Mouse (Mus musculus): ENCODE measurements around the gene Hist1h2af. TPM values are rescaled to one million over a fixed set of nuclear protein-coding genes. Genes with fewer than 3 reads are reported as not detected.
"Not testable (repeated sequence)": the region's sequence is repeated elsewhere in the genome, so short reads cannot be mapped to it uniquely, and the experiment has no call there.

The Hist1h2af gene
- polyA plus RNA-seq, 1 experiment: 76.9 TPM

DNA sequence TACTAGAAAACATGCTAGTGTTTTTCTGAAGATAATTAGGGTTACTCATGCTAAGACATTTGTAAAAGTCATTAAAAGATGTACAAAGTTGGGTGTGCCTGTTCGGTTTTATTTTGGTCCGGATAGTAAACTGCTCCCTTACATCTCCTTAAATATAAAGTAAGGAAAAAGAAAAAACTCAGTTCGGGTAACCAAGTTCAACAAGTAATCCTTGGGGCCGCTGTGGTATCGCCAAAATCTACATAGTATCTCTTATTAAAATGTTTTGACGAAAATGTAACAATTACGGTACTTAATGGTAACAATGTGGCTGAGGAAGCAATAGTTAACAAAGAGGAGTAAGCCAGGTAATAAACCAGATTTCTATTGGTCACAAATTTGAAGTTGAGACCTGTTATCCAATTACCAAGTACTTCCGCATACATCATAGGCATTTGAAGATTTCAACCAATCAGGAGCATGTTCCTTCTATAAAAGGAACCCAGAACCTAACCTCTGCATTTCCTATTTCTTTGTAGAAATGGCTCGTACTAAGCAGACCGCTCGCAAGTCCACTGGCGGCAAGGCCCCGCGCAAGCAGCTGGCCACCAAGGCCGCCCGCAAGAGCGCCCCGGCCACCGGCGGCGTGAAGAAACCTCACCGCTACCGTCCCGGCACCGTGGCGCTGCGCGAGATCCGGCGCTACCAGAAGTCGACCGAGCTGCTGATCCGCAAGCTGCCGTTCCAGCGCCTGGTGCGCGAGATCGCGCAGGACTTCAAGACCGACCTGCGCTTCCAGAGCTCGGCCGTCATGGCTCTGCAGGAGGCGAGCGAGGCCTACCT is 10.5 kb downstream of the Hist1h2af start, which contains the start of gene Hist1h3f:
Hist1h3f (plus strand) TSS at position 88 of the 822 bp plus-strand sequence.
- H3K4me3 ChIP-seq (ENCODE audit: insufficient read depth, low read length): peak within 1 kb of the TSS; percentile 63
- H3K4me1 ChIP-seq (ENCODE audit: control insufficient read depth, insufficient read depth, low read length): peaks cover 3% of the 10 kb centered on the region
- TF ChIP-seq CTCF (IDR thresholded peaks at IDR 0.05; ENCODE audit: low read depth, low read length) (no peak), POLR2A (IDR thresholded peaks at IDR 0.05; ENCODE audit: borderline replicate concordance, low read depth, low read length) (0 out of 2 replicates have a peak, but pooled peaks have one; percentile 67)
- H3K27ac ChIP-seq (ENCODE audit: insufficient read depth, low read depth, low read length): peak within 1 kb of the TSS; percentile 88

GRCm38 (mm10) chr13:23544787-23545120 is 11.0 kb downstream of the Hist1h2af start:
- H3K4me1 ChIP-seq (ENCODE audit: control insufficient read depth, insufficient read depth, low read length): not testable (repeated sequence)
- peak overlapping the region; percentile 63 for H3K4me3 ChIP-seq (ENCODE audit: insufficient read depth, low read length)
- peak overlapping the region; percentile 71 for H3K27ac ChIP-seq (ENCODE audit: insufficient read depth, low read depth, low read length)

GRCm38 (mm10) chr13:23546694-23547093 is 13.0 kb downstream of the Hist1h2af start:
- peaks cover 6% of the 10 kb centered on the region for H3K4me1 ChIP-seq (ENCODE audit: control insufficient read depth, insufficient read depth, low read length)
- no peak overlapping the region for H3K27ac ChIP-seq (ENCODE audit: insufficient read depth, low read depth, low read length)
- no peak for TF ChIP-seq POLR2A (IDR thresholded peaks at IDR 0.05; ENCODE audit: borderline replicate concordance, low read depth, low read length)
- TF ChIP-seq CTCF (IDR thresholded peaks at IDR 0.05; ENCODE audit: low read depth, low read length): no peak
- no peak overlapping the region for H3K4me3 ChIP-seq (ENCODE audit: insufficient read depth, low read length)

DNA sequence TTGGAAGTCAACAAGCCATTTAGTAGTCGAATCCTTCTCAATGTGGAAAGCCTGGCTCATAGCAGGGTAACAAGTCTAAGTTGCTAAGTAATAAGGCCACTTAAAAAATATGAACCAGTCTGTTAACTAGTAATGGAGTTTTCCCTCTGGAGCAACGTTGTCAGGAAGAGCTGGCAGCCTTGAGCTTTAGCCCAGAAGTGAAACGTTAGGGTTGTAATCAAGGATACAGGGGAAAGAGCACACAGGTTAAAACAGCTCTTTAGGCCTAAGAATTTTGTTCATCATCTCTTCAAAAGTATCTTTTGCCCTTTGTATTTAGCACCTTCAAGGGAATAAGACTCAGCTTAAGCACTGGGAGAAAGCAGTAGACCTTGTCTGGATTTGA is 17.0 kb downstream of the Hist1h2af start:
- Histone ChIP-seq H3K4me3 (ENCODE audit: insufficient read depth, low read length) (peak overlapping the region; percentile 58), H3K4me1 (ENCODE audit: control insufficient read depth, insufficient read depth, low read length) (peaks cover 12% of the 10 kb centered on the region), H3K27ac (ENCODE audit: insufficient read depth, low read depth, low read length) (peak overlapping the region; percentile 77)
- TF ChIP-seq CTCF (IDR thresholded peaks at IDR 0.05; ENCODE audit: low read depth, low read length): no peak
- no peak for TF ChIP-seq POLR2A (IDR thresholded peaks at IDR 0.05; ENCODE audit: borderline replicate concordance, low read depth, low read length)

GRCm38 (mm10) chr13:23551146-23551834 is 17.6 kb downstream of the Hist1h2af start, which contains the start of gene Hist1h4f:
Gene Hist1h4f (minus strand): TSS chr13:23551648.
- Histone ChIP-seq H3K4me1 (ENCODE audit: control insufficient read depth, insufficient read depth, low read length) (peaks cover 11% of the 10 kb centered on the region), H3K4me3 (ENCODE audit: insufficient read depth, low read length) (peak within 1 kb of the TSS; percentile 58)

GRCm38 (mm10) chr13:23551931-23552914 is 18.5 kb downstream of the Hist1h2af start:
- peaks cover 14% of the 10 kb centered on the region for H3K4me1 ChIP-seq (ENCODE audit: control insufficient read depth, insufficient read depth, low read length)
- no peak for TF ChIP-seq CTCF (IDR thresholded peaks at IDR 0.05; ENCODE audit: low read depth, low read length)
- no peak for TF ChIP-seq POLR2A (IDR thresholded peaks at IDR 0.05; ENCODE audit: borderline replicate concordance, low read depth, low read length)
- H3K27ac ChIP-seq (ENCODE audit: insufficient read depth, low read depth, low read length): peak overlapping the region; percentile 63
- H3K4me3 ChIP-seq (ENCODE audit: insufficient read depth, low read length): peak overlapping the region; percentile 58; the same call in 1 of the 2 replicates

More at GRCm38 (mm10) chr13:23551146-23551834, 17.6 kb downstream of the Hist1h2af start, which contains the start of gene Hist1h4f:
- TF ChIP-seq POLR2A (IDR thresholded peaks at IDR 0.05; ENCODE audit: borderline replicate concordance, low read depth, low read length): peak; percentile 87
- H3K27ac ChIP-seq (ENCODE audit: insufficient read depth, low read depth, low read length): peak within 1 kb of the TSS; percentile 77

- no peak within 1 kb of the TSS for H3K4me3 ChIP-seq (ENCODE audit: insufficient read depth, low read length)
- peak within 1 kb of the TSS; percentile 63 for H3K27ac ChIP-seq (ENCODE audit: insufficient read depth, low read depth, low read length)
- TF ChIP-seq CTCF (IDR thresholded peaks at IDR 0.05; ENCODE audit: low read depth, low read length) (no peak), POLR2A (IDR thresholded peaks at IDR 0.05; ENCODE audit: borderline replicate concordance, low read depth, low read length) (no peak)
- peaks cover 14% of the 10 kb centered on the region for H3K4me1 ChIP-seq (ENCODE audit: control insufficient read depth, insufficient read depth, low read length)
These were observed 19.3 kb downstream of the Hist1h2af start, which contains the start of gene Hist1h1d for GRCm38 (mm10) chr13:23552962-23553361. Gene Hist1h1d (plus strand): TSS chr13:23553262.

DNA sequence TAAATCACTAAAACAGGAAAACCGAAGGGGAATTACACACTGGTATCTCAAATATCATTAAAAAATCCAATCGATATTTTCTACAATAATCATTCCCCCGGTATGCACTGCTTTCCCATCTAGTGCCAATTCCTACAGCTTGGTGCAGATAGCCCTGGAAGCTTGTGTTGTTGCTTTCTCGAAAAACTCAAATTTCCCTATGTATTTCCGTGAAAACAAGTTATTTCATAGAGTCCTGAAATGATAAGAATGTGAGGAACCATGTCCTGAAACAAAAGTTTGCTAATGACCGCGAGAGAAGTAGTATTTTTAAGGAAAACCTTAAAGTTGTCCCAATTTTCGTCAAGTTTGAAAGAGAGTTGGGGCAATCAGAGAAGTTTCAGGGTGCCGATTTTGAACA is 20.7 kb downstream of the Hist1h2af start:
- H3K4me1 ChIP-seq (ENCODE audit: control insufficient read depth, insufficient read depth, low read length): peaks cover 14% of the 10 kb centered on the region
- peak overlapping the region; percentile 12; the same call in 1 of the 2 replicates for H3K4me3 ChIP-seq (ENCODE audit: insufficient read depth, low read length)
- peak overlapping the region; percentile 87 for H3K27ac ChIP-seq (ENCODE audit: insufficient read depth, low read depth, low read length)
- TF ChIP-seq POLR2A (IDR thresholded peaks at IDR 0.05; ENCODE audit: borderline replicate concordance, low read depth, low read length) (no peak), CTCF (IDR thresholded peaks at IDR 0.05; ENCODE audit: low read depth, low read length) (no peak)
